Mouse (Mus musculus) cortical plate, adult 2 months (tissue): ENCODE measurements around the gene Rnf19b. TPM values are rescaled to one million over a fixed set of nuclear protein-coding genes. Genes with fewer than 3 reads are reported as not detected.
A peak's percentile ranks its signal among the peaks of the same experiment; 100 is the strongest.

Source experiments
- H3K27ac ChIP-seq: fragments of 200-500 bp; 2 replicates; pipeline ENCODE4 v1.5.1; 2012; ENCODE audit warnings: low read length, control low read depth, inconsistent platforms; ENCODE audit not compliant: insufficient read depth
- H3K4me1 ChIP-seq: fragments of 200-500 bp; 2 replicates; pipeline ENCODE4 v1.6.1; 2011; ENCODE audit warnings: low read length; ENCODE audit not compliant: control insufficient read depth, insufficient read depth
- H3K4me3 ChIP-seq: fragments of 200-500 bp; 2 replicates; pipeline ENCODE4 v1.5.1; 2011; ENCODE audit warnings: mild to moderate bottlenecking, low read length, control low read depth; ENCODE audit not compliant: insufficient read depth
- CTCF ChIP-seq: fragments of 200-500 bp; IDR thresholded peaks from 2 replicates; pipeline ENCODE4 v1.5.1; 2011; ENCODE audit warnings: mild to moderate bottlenecking, control low read depth, low read length; ENCODE audit not compliant: insufficient read depth; ENCODE audit errors: extremely low read depth
- POLR2A ChIP-seq: fragments of 200-500 bp; IDR thresholded peaks from 2 replicates; pipeline ENCODE4 v1.6.1; 2011; ENCODE audit warnings: mild to moderate bottlenecking, low read length, control low read depth; ENCODE audit not compliant: insufficient read depth; ENCODE audit errors: extremely low read depth
- polyA plus RNA-seq: library from polyadenylated mRNA; depleted of rRNA; stranded (reverse); fragments of >200 nt; gene quantifications from 2 replicates; pipeline ENCODE4 v1.2.3, GENCODE M21; 2012

The Rnf19b gene
- polyA plus RNA-seq, 1 experiment: 48.9 TPM

DNA sequence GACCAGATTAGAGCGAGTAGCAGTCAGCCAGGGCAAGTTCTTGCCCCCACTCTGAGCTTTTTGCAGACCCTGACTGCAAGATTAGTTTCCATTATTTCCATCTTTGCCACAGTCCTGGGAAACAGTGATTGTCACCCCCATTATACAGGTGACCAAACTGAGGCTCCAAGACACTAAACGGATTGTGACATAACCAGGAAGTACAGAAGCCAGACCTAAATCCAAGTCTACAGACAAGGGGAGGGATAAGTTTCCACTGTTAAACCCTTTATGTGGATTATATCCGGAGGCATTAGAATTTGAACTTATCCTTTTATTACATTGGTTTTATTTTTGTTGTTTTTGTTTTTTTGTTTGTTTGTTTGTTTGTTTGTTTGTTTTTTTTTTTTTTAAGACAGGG lies 23.8 kb upstream of the Rnf19b start:
- no peak overlapping the region for H3K27ac ChIP-seq
- H3K4me3 ChIP-seq: no peak overlapping the region
- no peak for TF ChIP-seq POLR2A
- TF ChIP-seq CTCF: no peak
- H3K4me1 ChIP-seq: no peaks in the 10 kb centered on the region

DNA sequence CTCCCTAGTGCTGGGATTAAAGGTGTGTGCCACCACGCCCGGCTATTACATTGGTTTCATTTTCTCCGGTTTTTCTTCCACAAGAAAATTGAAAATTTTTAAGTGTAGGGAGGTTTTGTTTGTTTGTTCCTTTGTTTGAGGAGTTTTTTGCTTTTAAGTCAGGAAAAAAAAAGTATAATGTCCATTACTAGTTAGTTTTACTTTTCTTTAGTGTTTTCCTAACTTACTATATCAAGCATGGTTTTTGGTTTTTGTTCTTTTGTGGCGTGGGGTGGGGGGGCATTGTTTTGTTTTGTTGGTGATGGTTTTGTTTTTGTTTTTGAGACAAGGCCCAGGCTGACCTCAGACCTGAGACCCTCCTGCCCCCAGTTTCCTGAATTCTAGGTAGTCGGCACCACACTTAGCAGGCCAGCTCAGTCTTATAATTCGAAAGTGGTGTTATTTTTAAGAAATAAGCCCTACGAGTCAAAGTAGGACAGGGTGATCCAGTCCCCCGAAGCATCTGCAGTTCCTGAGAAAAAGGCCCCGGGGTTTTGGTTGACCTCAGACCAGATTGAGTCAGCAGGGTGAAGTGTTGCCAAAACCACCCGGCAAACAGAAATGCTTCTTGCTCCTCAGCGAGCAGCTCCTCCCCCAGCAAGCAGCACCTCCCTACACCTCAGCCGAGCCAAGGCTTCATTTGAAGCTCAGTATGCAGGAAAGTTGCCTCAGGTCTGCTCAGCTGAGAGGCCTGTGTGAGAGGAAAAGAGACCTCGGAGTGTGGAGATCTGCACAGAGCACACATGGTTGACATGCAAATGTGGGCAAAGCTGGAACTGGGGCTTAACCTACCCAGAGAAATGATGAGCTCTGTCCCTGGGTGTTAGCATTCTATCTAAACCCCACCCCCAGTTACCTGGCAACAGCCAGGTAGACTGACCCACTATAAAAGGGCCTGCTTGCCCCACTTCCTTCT lies 23.1 kb upstream of the Rnf19b start:
- no peaks in the 10 kb centered on the region for H3K4me1 ChIP-seq
- H3K27ac ChIP-seq: no peak overlapping the region
- no peak overlapping the region for H3K4me3 ChIP-seq
- TF ChIP-seq CTCF (no peak), POLR2A (no peak)

DNA sequence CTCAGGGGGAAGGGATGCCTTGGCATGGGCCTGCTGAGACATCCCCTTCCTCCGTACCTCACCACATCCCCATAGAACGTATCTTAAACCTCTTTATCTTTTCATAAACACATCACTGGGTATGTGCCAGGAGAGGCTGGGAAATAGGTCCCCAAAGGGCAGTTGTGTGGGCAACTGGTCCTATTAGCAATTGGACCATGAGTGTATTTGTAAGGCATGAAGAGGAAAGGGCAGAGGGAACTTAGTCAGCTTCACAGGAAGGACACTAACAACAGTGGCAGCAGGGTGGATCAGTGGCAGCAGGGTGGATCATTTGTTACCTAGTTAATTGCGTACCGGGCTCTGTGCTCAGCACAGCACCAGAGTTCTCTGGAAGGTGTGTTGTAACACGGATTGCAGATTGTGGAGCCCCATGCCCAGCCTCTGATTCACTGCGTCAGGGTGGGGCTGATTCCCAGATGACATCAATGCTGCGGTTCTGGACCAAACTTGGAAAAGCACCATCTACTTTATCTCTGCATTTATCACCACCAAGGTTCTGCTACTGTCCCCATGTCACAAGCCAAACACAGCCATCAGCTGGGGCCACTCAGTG lies 22.1 kb upstream of the Rnf19b start:
- TF ChIP-seq POLR2A (no peak), CTCF (no peak)
- H3K4me1 ChIP-seq: no peaks in the 10 kb centered on the region
- H3K27ac ChIP-seq: no peak overlapping the region
- no peak overlapping the region for H3K4me3 ChIP-seq

DNA sequence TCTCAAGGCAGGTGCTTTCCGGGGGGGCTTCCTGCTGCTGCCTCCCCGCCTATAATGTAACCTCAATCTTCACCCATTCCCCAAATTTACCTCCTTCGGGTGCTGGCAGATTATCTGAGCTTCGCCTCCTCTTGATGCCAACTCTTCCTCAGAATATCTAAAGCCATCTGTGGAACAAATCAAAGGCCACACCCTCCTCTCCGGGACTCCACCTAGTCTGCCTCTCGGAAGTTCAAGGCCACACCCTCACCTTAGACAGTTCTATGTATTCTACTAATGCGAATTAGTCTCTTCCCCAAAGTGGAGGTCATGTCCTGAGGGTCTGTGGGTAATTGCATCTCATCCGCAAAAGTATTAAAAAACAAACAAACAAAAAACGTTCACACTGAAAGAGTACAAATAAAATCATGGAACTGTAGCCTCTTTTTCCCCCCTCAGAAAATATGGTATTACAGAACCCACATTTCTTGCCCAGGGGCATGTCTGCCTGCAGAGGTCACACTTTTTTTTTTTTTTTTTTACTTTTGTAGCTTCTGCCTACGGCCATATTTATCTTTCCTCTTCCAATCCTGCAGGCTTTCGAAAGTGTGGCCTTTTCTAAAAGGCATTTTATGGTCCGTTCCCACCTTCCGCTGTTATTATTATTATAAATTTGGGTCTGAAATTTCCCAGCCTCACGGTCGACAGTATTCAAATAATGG lies 10.2 kb upstream of the Rnf19b start:
- no peak for TF ChIP-seq CTCF
- TF ChIP-seq POLR2A: no peak
- Histone ChIP-seq H3K27ac (no peak overlapping the region; the same call in 1 of the 2 replicates), H3K4me1 (peaks cover 3% of the 10 kb centered on the region; the same call in 1 of the 2 replicates), H3K4me3 (no peak overlapping the region; the same call in 1 of the 2 replicates)

DNA sequence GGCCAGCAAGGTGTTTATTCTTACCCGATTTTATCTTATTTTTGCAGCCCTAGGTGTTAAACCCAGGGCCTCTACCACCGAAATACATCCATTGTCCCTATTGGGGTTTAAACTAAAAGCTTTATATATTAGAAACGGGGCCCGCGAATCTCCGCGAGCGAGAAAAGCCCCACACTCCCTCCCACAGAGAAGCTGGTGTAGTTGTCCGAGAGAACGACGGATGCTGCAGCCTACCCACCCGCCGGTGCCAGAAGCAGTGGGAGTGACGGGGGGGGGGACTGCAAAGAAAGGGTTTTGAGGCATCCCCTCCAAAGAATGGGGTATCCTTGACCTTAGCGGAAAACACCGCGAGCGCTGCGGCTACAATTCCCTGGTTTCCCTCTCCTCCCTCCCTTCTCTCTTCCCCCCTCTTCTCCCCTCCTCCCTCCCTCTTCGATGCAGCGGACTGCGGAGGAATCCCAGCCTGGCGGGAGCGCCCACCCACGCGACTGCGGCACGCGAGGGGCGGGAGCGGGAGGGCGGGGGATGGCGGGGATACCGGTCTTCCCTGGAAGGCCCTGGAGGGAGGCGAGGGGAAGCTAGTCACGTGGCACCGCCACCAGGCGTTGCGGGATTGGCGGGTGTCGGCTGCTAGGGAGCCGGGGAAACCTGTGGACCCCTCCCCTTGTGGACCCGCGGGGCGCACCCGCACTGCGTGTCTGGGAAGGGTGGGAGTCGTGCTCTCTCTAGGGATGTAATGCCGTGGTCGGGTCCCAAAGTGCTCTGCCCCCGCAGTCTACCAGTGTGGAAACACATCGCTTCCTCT lies 9.4 kb upstream of the Rnf19b start:
- TF ChIP-seq CTCF (no peak), POLR2A (peak; percentile 32; the same call in 1 of the 2 replicates)
- peaks cover 3% of the 10 kb centered on the region; the same call in 1 of the 2 replicates for H3K4me1 ChIP-seq
- peak overlapping the region; percentile 38 for H3K4me3 ChIP-seq
- H3K27ac ChIP-seq: peak overlapping the region; percentile 23

DNA sequence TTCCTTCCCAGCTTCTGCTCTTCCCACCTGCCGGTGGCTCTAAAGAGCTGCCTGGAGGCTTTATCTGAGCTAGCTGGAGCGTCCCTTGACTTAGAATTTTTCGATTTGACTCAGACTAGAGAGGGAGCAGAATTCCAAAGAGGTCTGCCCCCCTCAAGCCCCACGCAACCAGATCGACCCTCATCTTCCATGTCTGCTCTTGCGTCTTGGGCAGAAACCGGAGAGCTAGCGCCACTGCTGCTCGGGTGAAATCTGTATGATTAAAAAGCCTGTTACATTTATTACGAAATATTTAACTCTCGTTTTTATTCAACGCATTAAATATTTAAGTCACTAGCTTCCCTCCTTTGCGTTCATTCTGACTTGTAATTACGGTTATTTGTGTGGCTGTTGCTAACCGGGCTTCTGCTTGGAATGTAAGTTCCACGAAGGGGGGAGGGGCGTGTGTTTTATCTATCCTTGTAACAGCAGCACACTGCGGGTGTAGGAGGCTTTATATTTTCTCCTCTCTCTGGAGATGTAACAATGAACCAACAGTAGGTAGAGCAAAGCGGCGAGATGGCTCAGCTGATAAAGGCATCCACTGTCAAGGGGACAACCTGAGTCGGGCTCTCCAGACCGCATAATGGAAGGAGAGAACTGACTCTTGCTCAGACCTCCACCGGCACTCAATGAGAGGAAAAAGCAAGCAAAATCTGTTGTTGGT lies 8.6 kb upstream of the Rnf19b start:
- H3K4me3 ChIP-seq: peak overlapping the region; percentile 38
- H3K27ac ChIP-seq: peak overlapping the region; percentile 3
- TF ChIP-seq POLR2A (no peak), CTCF (0 out of 2 replicates have a peak, but pooled peaks have one; percentile 5)
- H3K4me1 ChIP-seq: peaks cover 3% of the 10 kb centered on the region; the same call in 1 of the 2 replicates

DNA sequence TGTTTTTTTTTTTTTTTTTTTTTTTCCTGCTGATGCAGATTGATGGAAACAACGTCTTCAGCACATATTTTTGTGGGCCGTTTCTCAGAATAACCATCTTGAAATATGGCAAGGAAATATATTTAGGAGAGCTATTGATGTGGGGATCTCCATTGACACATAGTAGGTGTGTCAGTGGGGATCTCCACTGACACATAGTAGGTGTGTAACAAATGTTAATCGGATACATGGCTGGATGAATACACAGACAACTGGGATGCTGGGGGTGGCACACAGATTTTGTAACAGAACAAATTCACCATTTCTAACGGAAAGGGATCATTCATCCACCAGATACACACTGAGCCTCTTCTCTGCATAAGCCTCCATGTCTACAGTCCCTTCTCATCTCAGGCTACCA lies 7.7 kb upstream of the Rnf19b start:
- TF ChIP-seq CTCF (no peak), POLR2A (no peak)
- Histone ChIP-seq H3K4me1 (peaks cover 3% of the 10 kb centered on the region; the same call in 1 of the 2 replicates), H3K4me3 (no peak overlapping the region), H3K27ac (no peak overlapping the region)

DNA sequence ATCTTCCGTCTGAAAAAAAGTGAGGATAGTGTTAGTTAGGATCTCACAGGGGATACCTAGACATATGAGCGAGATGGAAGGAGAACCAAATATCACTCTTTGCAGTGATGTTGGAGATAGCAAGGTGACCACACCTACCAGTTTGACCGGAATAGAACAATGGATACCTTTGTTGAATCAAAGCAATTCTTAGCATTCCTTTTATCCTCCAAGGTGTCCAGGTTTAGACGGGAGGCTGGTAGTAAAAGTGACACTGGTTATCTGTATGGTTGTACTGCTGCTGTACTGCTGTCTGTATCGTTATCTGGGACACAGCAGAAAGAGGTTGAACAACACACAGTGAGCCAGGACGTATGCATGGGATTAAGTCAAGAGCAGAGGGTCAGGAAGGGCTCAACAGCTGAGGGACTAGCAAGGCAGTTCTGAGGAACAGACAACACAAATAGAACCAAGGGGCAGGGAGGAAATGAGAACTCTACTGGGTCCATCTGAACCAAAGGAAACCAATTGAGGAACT lies 7.1 kb upstream of the Rnf19b start:
- no peak overlapping the region for H3K27ac ChIP-seq
- H3K4me3 ChIP-seq: no peak overlapping the region
- peaks cover 3% of the 10 kb centered on the region; the same call in 1 of the 2 replicates for H3K4me1 ChIP-seq
- TF ChIP-seq POLR2A (no peak), CTCF (no peak)
